Mouse (Mus musculus): ENCODE results near the gene Fdx1.

The Fdx1 gene

GRCm38 (mm10) chr9:51964110-51964509 is 754 bp upstream of the Fdx1 start:
- no peak for DNase-seq (ENCODE audit: low spot score in 2 of 2)

- no peak for DNase-seq (ENCODE audit: low spot score in 2 of 2)
These were observed 2.0 kb downstream of the Fdx1 start for GRCm38 (mm10) chr9:51961190-51961909.

- DNase-seq (ENCODE audit: low spot score in 2 of 2), result no peak
These were observed 3.0 kb downstream of the Fdx1 start for GRCm38 (mm10) chr9:51960331-51960730.

GRCm38 (mm10) chr9:51958981-51959380 is 4.4 kb downstream of the Fdx1 start:
- no peak for DNase-seq (ENCODE audit: low spot score in 2 of 2)

- DNase-seq (ENCODE audit: low spot score in 2 of 2), result no peak
These were observed 6.3 kb downstream of the Fdx1 start for GRCm38 (mm10) chr9:51957025-51957424.

GRCm38 (mm10) chr9:51956484-51956883 is 6.9 kb downstream of the Fdx1 start:
- no peak for DNase-seq (ENCODE audit: low spot score in 2 of 2)

GRCm38 (mm10) chr9:51951337-51951736 is 12.0 kb downstream of the Fdx1 start:
- DNase-seq (ENCODE audit: low spot score in 2 of 2), result no peak

GRCm38 (mm10) chr9:51950667-51951066 is 12.7 kb downstream of the Fdx1 start:
- no peak for DNase-seq (ENCODE audit: low spot score in 2 of 2)

GRCm38 (mm10) chr9:51950225-51950624 is 13.1 kb downstream of the Fdx1 start:
- DNase-seq (ENCODE audit: low spot score in 2 of 2), result no peak

GRCm38 (mm10) chr9:51943934-51944333 is 19.4 kb downstream of the Fdx1 start:
- no peak for DNase-seq (ENCODE audit: low spot score in 2 of 2)

GRCm38 (mm10) chr9:51934641-51935040 is 28.7 kb downstream of the Fdx1 start:
- no peak for DNase-seq (ENCODE audit: low spot score in 2 of 2)

GRCm38 (mm10) chr9:51931997-51932396 is 31.4 kb downstream of the Fdx1 start:
- DNase-seq (ENCODE audit: low spot score in 2 of 2), result no peak

- no peak for DNase-seq (ENCODE audit: low spot score in 2 of 2)
These were observed 32.2 kb downstream of the Fdx1 start for GRCm38 (mm10) chr9:51931054-51931690.

GRCm38 (mm10) chr9:51929972-51930371 is 33.4 kb downstream of the Fdx1 start:
- no peak for DNase-seq (ENCODE audit: low spot score in 2 of 2)

GRCm38 (mm10) chr9:51928659-51929058 is 34.7 kb downstream of the Fdx1 start:
- no peak for DNase-seq (ENCODE audit: low spot score in 2 of 2)

GRCm38 (mm10) chr9:51928116-51928515 is 35.2 kb downstream of the Fdx1 start:
- no peak for DNase-seq (ENCODE audit: low spot score in 2 of 2)

- no peak for DNase-seq (ENCODE audit: low spot score in 2 of 2)
These were observed 35.7 kb downstream of the Fdx1 start for GRCm38 (mm10) chr9:51927680-51928079.

- no peak for DNase-seq (ENCODE audit: low spot score in 2 of 2)
These were observed 36.7 kb downstream of the Fdx1 start for GRCm38 (mm10) chr9:51926629-51927028.

- no peak for DNase-seq (ENCODE audit: low spot score in 2 of 2)
These were observed 38.7 kb downstream of the Fdx1 start for GRCm38 (mm10) chr9:51924551-51925081.

- DNase-seq (ENCODE audit: low spot score in 2 of 2), result no peak
These were observed 40.6 kb downstream of the Fdx1 start for GRCm38 (mm10) chr9:51922756-51923155.

GRCm38 (mm10) chr9:51915580-51915979 is 47.8 kb downstream of the Fdx1 start:
- DNase-seq (ENCODE audit: low spot score in 2 of 2), result no peak

GRCm38 (mm10) chr9:51914481-51915120 is 48.8 kb downstream of the Fdx1 start:
- no peak for DNase-seq (ENCODE audit: low spot score in 2 of 2)

GRCm38 (mm10) chr9:51908838-51909237 is 54.5 kb downstream of the Fdx1 start:
- DNase-seq (ENCODE audit: low spot score in 2 of 2), result peak; percentile 34 to 70
